Mouse (Mus musculus) hindbrain, embryonic 15.5 days (tissue): ENCODE results near the gene Pnkp. TPM values are rescaled to one million over a fixed set of nuclear protein-coding genes. Genes with fewer than 3 reads are reported as not detected.
A peak's percentile ranks its signal among the peaks of the same experiment; 100 is the strongest.

Experiments
- ATAC-seq: fragments of 200-750 bp; cut with Nextera tagmentation; 2 replicates; pipeline ENCODE4 v1.8.0; 2017; ENCODE audit warnings: low read depth, moderate number of reproducible peaks, moderate TSS enrichment; ENCODE audit not compliant: low FRiP score
- H3K27ac ChIP-seq: fragments of 300-500 bp; sonication (generic); replicated peaks from 2 replicates; pipeline ENCODE4 v1.5.1; 2015; ENCODE audit warnings: mild to moderate bottlenecking, inconsistent platforms
- H3K27me3 ChIP-seq: fragments of 300-500 bp; sonication (generic); 2 replicates; pipeline ENCODE4 v1.6.1; 2015; ENCODE audit warnings: control low read depth, inconsistent platforms
- H3K36me3 ChIP-seq: fragments of 300-500 bp; sonication (generic); 2 replicates; pipeline ENCODE4 v1.6.1; 2015; ENCODE audit warnings: control low read depth, inconsistent platforms
- H3K4me1 ChIP-seq: fragments of 300-500 bp; sonication (generic); replicated peaks from 2 replicates; pipeline ENCODE4 v1.6.1; 2015; ENCODE audit warnings: control low read depth, inconsistent platforms
- H3K4me2 ChIP-seq: fragments of 300-500 bp; sonication (generic); 2 replicates; pipeline ENCODE4 v1.6.1; 2015; ENCODE audit warnings: moderate library complexity, mild to moderate bottlenecking, inconsistent platforms
- H3K4me3 ChIP-seq: fragments of 300-500 bp; sonication (generic); 2 replicates; pipeline ENCODE4 v1.5.1; 2015; ENCODE audit warnings: mild to moderate bottlenecking, inconsistent platforms
- H3K9ac ChIP-seq: fragments of 300-500 bp; sonication (generic); 2 replicates; pipeline ENCODE4 v1.6.1; 2015; ENCODE audit warnings: inconsistent platforms
- H3K9me3 ChIP-seq: fragments of 300-500 bp; sonication (generic); 2 replicates; pipeline ENCODE4 v1.6.1; 2016; ENCODE audit warnings: control low read depth, inconsistent platforms
- WGBS: fragments of 180-500 bp; shearing (Covaris S2); methylation state at CpG from one replicate; pipeline ENCODE4 v1.1.7; 2015; 5-methylcytosine and 5-hydroxymethylcytosine counted together
- polyA plus RNA-seq: library from polyadenylated mRNA; unstranded; fragments of >200 nt; fragmentation: Nextera tagmentation; extraction: Ambion mirVana; gene quantifications from 2 replicates; pipeline ENCODE4 v1.2.1, GENCODE M21; 2015

Gene Pnkp
- polyA plus RNA-seq, 1 experiment from 2014 or later = 30.6 TPM

- H3K9ac ChIP-seq = no peak overlapping the region
- H3K27me3 ChIP-seq = no peaks in the 10 kb centered on the region
- H3K27ac ChIP-seq = no peak overlapping the region
- H3K36me3 ChIP-seq = peaks cover 35% of the 10 kb centered on the region
- 93% methylated on average over 7 of the region's 7 CpGs for WGBS
- H3K4me2 ChIP-seq = no peak overlapping the region
- no peaks in the 10 kb centered on the region for H3K9me3 ChIP-seq
- no peak overlapping the region for H3K4me3 ChIP-seq
- ATAC-seq = no peak
- H3K4me1 ChIP-seq = peaks cover 32% of the 10 kb centered on the region
Observed at GRCm38 (mm10) chr7:44886964-44887363, 30.0 kb downstream of the Pnkp start.

- H3K4me2 ChIP-seq = peak overlapping the region; percentile 12; the same call in 1 of the 2 replicates
- 0 out of 2 replicates have a peak overlapping the region, but pooled peaks have one; percentile 29 for H3K27ac ChIP-seq
- peaks cover 38% of the 10 kb centered on the region for H3K4me1 ChIP-seq
- peaks cover 22% of the 10 kb centered on the region for H3K36me3 ChIP-seq
- no peaks in the 10 kb centered on the region for H3K27me3 ChIP-seq
- WGBS = 79% methylated on average over 13 of the region's 13 CpGs
- no peak for ATAC-seq
- no peak overlapping the region for H3K4me3 ChIP-seq
- H3K9me3 ChIP-seq = no peaks in the 10 kb centered on the region
- no peak overlapping the region for H3K9ac ChIP-seq
Observed at GRCm38 (mm10) chr7:44888256-44889105, 31.5 kb downstream of the Pnkp start.

- ATAC-seq = no peak
- peaks cover 9% of the 10 kb centered on the region for H3K36me3 ChIP-seq
- H3K4me2 ChIP-seq = peak overlapping the region; percentile 89
- no peaks in the 10 kb centered on the region for H3K27me3 ChIP-seq
- H3K4me3 ChIP-seq = peak overlapping the region; percentile 79; the same call in 1 of the 2 replicates
- H3K9me3 ChIP-seq = no peaks in the 10 kb centered on the region
- no peak overlapping the region for H3K9ac ChIP-seq
- peaks cover 54% of the 10 kb centered on the region for H3K4me1 ChIP-seq
- WGBS = 89% methylated on average over 7 of the region's 7 CpGs
- H3K27ac ChIP-seq = no peak overlapping the region
Observed at GRCm38 (mm10) chr7:44890180-44890579, 33.2 kb downstream of the Pnkp start.

- peak overlapping the region; percentile 89 for H3K4me2 ChIP-seq
- no peak overlapping the region for H3K27ac ChIP-seq
- H3K9me3 ChIP-seq = no peaks in the 10 kb centered on the region
- H3K27me3 ChIP-seq = no peaks in the 10 kb centered on the region
- peaks cover 55% of the 10 kb centered on the region for H3K4me1 ChIP-seq
- H3K9ac ChIP-seq = peak overlapping the region; percentile 84; the same call in 1 of the 2 replicates
- WGBS = 63% methylated on average over 4 of the region's 4 CpGs
- ATAC-seq = no peak
- peaks cover 7% of the 10 kb centered on the region for H3K36me3 ChIP-seq
- peak overlapping the region; percentile 79 for H3K4me3 ChIP-seq
Observed at GRCm38 (mm10) chr7:44890737-44891136, 33.8 kb downstream of the Pnkp start.

GRCm38 (mm10) chr7:44891611-44892010 is 34.7 kb downstream of the Pnkp start:
- Histone ChIP-seq H3K9me3 (no peaks in the 10 kb centered on the region), H3K4me1 (peaks cover 58% of the 10 kb centered on the region)

GRCm38 (mm10) chr7:44892276-44892921 is 35.5 kb downstream of the Pnkp start, which contains the start of gene Med25:
Gene Med25, minus strand, starts transcription at chr7:44892712.
- Histone ChIP-seq H3K27ac (peak within 1 kb of the TSS; percentile 99), H3K9ac (peak within 1 kb of the TSS; percentile 84), H3K4me1 (peaks cover 66% of the 10 kb centered on the region), H3K9me3 (no peaks in the 10 kb centered on the region), H3K4me2 (peak within 1 kb of the TSS; percentile 89), H3K27me3 (no peaks in the 10 kb centered on the region), H3K4me3 (peak within 1 kb of the TSS; percentile 79), H3K36me3 (peaks cover 7% of the 10 kb centered on the region)
- WGBS = under 1% methylated on average over 56 of the region's 56 CpGs
- peak; percentile 76 for ATAC-seq

More at GRCm38 (mm10) chr7:44891611-44892010, 34.7 kb downstream of the Pnkp start:
- Histone ChIP-seq H3K4me2 (peak overlapping the region; percentile 89), H3K27ac (peak overlapping the region; percentile 99), H3K9ac (peak overlapping the region; percentile 84), H3K4me3 (peak overlapping the region; percentile 79), H3K27me3 (no peaks in the 10 kb centered on the region), H3K36me3 (peaks cover 7% of the 10 kb centered on the region)
- no peak for ATAC-seq
- WGBS = 9% methylated on average over 6 of the region's 6 CpGs

GRCm38 (mm10) chr7:44893197-44893596 is 36.3 kb downstream of the Pnkp start:
- H3K4me3 ChIP-seq = peak overlapping the region; percentile 79
- H3K27me3 ChIP-seq = no peaks in the 10 kb centered on the region
- peak overlapping the region; percentile 14; the same call in 1 of the 2 replicates for H3K9ac ChIP-seq
- H3K36me3 ChIP-seq = peaks cover 7% of the 10 kb centered on the region
- H3K4me2 ChIP-seq = peak overlapping the region; percentile 89
- H3K27ac ChIP-seq = peak overlapping the region; percentile 87
- no peaks in the 10 kb centered on the region for H3K9me3 ChIP-seq
- ATAC-seq = no peak
- WGBS = 6% methylated on average over 8 of the region's 8 CpGs
- peaks cover 67% of the 10 kb centered on the region for H3K4me1 ChIP-seq

- WGBS = 90% methylated on average over 3 of the region's 3 CpGs
Observed at GRCm38 (mm10) chr7:44894175-44894574, 37.2 kb downstream of the Pnkp start.

GRCm38 (mm10) chr7:44895206-44895592 is 38.3 kb downstream of the Pnkp start:
- Histone ChIP-seq H3K4me1 (peaks cover 57% of the 10 kb centered on the region), H3K27me3 (no peaks in the 10 kb centered on the region), H3K36me3 (peaks cover 10% of the 10 kb centered on the region), H3K4me3 (peak overlapping the region; percentile 71), H3K9ac (peak overlapping the region; percentile 37; the same call in 1 of the 2 replicates), H3K27ac (peak overlapping the region; percentile 95), H3K9me3 (no peaks in the 10 kb centered on the region), H3K4me2 (peak overlapping the region; percentile 75)
- no peak for ATAC-seq
- WGBS = 20% methylated on average over 7 of the region's 7 CpGs

More at GRCm38 (mm10) chr7:44894175-44894574, 37.2 kb downstream of the Pnkp start:
- Histone ChIP-seq H3K4me3 (no peak overlapping the region), H3K4me2 (no peak overlapping the region), H3K4me1 (peaks cover 63% of the 10 kb centered on the region), H3K27ac (peak overlapping the region; percentile 95), H3K27me3 (no peaks in the 10 kb centered on the region), H3K9me3 (no peaks in the 10 kb centered on the region), H3K36me3 (peaks cover 7% of the 10 kb centered on the region), H3K9ac (no peak overlapping the region)
- ATAC-seq = no peak

- WGBS = under 1% methylated on average over 34 of the region's 34 CpGs
- Histone ChIP-seq H3K4me1 (peaks cover 51% of the 10 kb centered on the region), H3K9ac (peak within 1 kb of the TSS; percentile 76), H3K4me3 (peak within 1 kb of the TSS; percentile 71), H3K27me3 (no peaks in the 10 kb centered on the region), H3K36me3 (peaks cover 15% of the 10 kb centered on the region), H3K9me3 (no peaks in the 10 kb centered on the region), H3K4me2 (peak within 1 kb of the TSS; percentile 75), H3K27ac (peak within 1 kb of the TSS; percentile 95)
- ATAC-seq = peak; percentile 81
Observed at GRCm38 (mm10) chr7:44895593-44896434, 38.9 kb downstream of the Pnkp start, which contains the start of gene Fuz. Gene Fuz, plus strand, starts transcription at chr7:44896079.

- no peak; the same call in 1 of the 2 replicates for ATAC-seq
- H3K9ac ChIP-seq = peak overlapping the region; percentile 76
- H3K9me3 ChIP-seq = no peaks in the 10 kb centered on the region
- peaks cover 15% of the 10 kb centered on the region for H3K36me3 ChIP-seq
- H3K4me1 ChIP-seq = peaks cover 48% of the 10 kb centered on the region
- no peaks in the 10 kb centered on the region for H3K27me3 ChIP-seq
- peak overlapping the region; percentile 71 for H3K4me3 ChIP-seq
- 23% methylated on average over 10 of the region's 10 CpGs for WGBS
- H3K4me2 ChIP-seq = peak overlapping the region; percentile 75
- peak overlapping the region; percentile 95 for H3K27ac ChIP-seq
Observed at GRCm38 (mm10) chr7:44896499-44896898, 39.6 kb downstream of the Pnkp start.
